Mouse (Mus musculus): ENCODE data around the gene Csrp3. TPM values are rescaled to one million over a fixed set of nuclear protein-coding genes. Genes with fewer than 3 reads are reported as not detected.

Csrp3 gene
- total RNA-seq, 4 experiments from 2014 or later = 0.44 to 0.80 TPM; not detected in 2

DNA sequence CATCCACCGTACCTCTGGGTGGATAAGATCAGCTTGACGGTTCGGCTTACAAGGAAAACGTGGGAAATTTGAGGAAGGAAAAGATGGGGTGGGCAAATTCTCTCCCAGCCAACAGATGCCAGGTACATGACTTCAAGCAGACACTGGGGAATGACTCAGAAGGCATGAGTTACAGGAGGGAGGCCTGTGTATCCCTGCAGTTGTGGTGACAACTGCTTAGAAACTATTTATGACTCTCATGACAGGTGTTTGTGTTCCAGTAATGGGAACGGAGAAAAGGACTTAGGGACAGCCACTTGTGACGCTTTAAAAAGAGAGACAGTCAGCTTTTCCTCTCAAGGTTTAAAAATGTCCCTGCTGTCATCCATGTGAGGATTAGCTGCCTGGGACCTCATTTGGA, 22.3 kb upstream of the Csrp3 start:
- no peak for DNase-seq (ENCODE audit: low spot score in 2 of 2)

DNA sequence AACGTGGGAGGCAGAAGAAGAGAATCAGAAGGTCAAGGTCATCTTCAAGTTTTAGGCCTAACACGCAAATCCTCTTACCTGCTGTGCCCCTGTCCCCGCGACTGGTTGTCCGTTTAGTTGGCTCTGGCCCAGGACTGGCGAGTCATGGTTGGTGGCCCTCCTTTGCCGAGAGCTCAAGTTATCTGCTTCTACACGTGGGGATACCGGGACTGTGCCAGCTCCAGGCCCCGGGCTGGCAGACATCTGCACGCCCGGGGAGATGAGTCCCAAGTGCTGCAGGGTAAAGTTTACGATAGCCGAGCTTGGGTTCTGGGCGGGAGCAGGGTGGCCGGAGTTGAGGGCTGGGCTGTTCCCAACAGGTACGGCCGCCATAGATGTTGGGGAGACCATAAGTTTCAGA, 19.7 kb upstream of the Csrp3 start:
- DNase-seq (ENCODE audit: low spot score in 2 of 2) = no peak

DNA sequence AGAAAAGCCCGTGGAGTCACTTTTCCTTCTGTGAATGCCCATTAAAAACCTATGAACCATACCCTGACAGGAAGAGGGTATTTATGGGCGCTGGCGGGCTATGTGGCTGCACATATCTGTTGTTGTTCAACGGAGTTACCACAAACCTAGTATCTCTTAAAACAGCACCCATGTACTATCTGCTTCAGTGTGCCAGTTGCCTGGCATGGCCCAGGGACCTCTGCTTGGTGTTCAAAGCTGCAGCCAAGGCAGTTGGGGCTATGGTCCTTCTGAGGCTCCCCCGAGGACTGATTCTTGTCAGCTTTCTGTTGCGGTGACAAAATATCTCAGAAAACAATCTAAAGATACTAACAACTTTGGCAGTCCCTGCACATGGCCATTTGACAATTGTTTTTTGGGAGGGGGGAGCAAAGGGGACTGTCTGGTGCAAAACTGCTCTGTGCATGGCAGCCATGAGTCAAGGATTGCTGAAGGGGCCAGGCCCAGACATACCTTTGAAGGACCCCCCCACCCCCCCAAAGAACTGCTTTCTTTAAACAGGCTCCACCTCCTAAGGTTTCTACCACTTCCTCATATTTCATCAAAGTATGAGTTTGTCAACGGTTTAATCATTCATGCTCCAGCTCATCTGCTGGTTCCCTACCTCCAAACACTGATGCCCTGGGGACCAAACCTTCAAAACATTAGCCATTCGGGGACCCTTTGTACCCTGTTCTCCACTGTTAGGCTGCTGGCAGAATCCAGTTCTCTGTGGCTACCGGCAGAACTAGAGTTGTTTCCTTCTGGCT, 17.0 kb upstream of the Csrp3 start:
- no peak for DNase-seq (ENCODE audit: low spot score in 2 of 2)

- DNase-seq (ENCODE audit: low spot score in 2 of 2) = no peak
Observed at GRCm38 (mm10) chr7:48864199-48864598, 16.4 kb upstream of the Csrp3 start.

DNA sequence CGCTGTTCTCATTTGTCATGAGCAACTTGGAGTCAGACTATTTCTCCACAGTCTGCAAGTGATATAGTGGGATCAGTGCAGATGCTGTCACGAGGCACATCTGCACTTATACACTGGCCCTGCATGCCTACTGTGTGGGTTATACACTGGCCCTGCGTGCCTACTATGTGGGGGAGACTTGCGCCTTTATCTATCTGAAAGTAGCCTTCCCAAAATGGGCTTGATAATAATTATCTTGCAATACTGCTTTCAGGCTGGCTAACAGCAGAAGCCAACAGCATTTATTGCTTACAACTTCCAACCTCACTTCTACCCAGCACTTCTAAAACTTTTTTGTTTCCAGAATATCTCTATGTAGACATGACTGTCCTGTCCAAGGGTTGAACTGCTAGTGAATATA, 14.0 kb upstream of the Csrp3 start:
- DNase-seq (ENCODE audit: low spot score in 2 of 2) = no peak

DNA sequence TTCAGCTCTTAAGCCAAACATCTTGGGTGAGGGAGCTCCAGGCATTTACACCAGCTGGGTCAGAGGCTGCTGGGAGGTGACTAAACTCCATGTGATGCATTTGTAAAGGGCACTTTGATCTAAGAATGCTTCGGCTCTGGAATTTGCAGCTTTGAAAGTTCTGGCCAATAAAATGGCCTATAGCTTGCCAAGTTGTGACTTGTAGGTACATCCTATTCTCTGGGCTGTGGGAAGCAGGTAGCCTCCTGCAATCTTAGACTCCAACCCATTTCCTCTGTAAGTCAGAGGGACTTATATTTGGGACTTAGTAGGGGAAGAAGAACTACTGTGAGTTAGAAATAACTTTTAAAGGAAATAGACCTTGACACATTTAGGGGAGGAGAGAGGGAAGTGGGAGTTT, 13.1 kb upstream of the Csrp3 start:
- DNase-seq (ENCODE audit: low spot score in 2 of 2) = no peak

DNA sequence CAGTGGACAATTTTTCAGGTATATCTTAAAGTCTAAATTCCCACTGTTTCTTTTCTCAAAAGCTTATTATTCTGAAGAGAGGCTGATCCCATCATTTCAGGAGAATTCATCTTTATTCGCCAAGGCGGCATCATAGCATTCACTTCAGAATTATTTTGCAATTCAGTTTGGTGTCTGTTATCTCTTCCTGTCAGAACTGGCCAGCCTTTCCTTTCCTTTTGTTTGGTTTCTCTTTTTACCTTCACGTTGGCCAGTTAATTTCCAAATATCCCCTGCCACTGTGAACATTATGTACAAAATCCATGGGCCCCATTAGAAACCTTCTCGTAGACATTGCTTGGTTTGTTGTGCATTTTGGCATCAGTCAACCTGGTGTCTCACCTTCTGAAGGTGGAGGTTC, 11.5 kb upstream of the Csrp3 start:
- no peak for DNase-seq (ENCODE audit: low spot score in 2 of 2)

DNA sequence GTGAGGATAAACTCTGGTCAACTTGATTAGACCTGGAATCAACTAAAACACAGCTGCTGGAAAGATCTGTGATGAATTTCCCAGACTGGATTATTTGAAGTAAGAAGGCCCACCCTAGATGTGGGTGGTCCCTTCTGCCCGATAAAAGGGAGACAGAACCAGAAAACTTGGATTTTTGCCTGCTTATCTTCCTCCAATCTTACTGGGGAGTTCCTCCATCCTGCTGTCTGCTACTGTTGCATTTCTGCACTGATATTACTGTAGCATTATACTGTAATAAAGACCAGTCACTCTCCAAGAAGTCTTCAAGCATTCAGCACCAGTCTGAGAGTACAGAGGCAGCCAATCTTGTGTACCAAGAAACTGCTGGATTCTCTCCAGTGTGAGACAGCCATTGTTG, 10.4 kb upstream of the Csrp3 start:
- no peak for DNase-seq (ENCODE audit: low spot score in 2 of 2)

- no peak for DNase-seq (ENCODE audit: low spot score in 2 of 2)
Observed at GRCm38 (mm10) chr7:48855461-48855860, 7.6 kb upstream of the Csrp3 start.

GRCm38 (mm10) chr7:48853496-48853895, 5.7 kb upstream of the Csrp3 start:
- DNase-seq (ENCODE audit: low spot score in 2 of 2) = no peak

- no peak for DNase-seq (ENCODE audit: low spot score in 2 of 2)
Observed at GRCm38 (mm10) chr7:48851529-48852104, 3.8 kb upstream of the Csrp3 start.

- DNase-seq (ENCODE audit: low spot score in 2 of 2) = no peak
Observed at GRCm38 (mm10) chr7:48846755-48847154, 1.1 kb downstream of the Csrp3 start.

DNA sequence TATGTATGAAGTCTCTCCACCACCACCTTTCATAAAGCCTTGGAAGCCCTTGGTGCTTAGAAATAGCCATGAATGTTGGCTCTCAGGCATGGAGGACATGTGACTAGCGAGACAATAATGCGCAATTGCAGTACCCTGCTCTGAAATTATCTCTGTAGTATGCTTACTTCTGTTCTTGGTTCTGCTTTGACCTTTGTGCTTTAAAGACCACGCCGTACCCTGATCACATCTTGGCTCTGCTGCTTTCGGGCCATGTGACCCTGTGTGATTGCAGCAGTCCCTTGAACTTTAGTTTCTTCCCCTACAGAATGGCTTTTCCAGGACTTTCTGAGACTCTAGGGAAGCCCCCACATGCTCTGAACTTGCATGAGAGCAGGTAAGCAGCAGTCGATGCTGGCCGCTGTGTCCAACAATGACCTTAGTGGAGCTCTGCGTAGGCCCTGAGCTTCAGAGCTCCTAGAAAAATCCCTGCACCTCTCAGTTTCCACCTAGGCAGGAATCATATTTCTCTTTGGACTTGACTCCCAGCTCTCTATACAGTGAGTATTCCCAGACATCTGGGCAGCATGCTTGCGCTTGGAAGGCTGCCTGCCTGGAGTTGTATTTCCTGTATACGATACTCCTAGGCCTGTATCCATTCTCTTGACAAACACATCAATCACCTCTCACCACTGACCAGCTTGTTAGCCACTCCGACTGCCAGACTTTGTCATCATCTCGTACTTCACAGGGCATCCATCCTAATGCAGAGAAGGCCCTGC, 2.4 kb downstream of the Csrp3 start:
- no peak for DNase-seq (ENCODE audit: low spot score in 2 of 2)

DNA sequence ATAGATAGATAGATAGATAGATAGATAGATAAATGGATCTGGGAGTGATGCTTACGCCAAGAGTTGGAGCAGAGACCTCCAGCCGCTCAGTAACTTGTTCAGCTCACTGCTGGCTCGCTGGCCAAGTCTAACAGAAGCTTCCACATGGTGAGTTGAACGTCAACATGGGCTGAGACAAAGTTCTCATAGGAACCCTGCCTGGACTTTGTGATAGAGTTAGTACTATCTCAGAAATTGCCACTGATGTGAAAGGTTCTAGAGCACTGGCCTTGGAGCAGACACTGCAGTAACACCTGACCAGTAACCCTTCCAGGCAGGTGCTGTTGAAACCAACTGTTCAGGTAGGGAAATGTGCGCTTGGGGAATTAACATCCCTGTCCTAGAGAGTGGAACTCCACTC, 4.3 kb downstream of the Csrp3 start:
- DNase-seq (ENCODE audit: low spot score in 2 of 2) = no peak

GRCm38 (mm10) chr7:48842353-48842752, 5.5 kb downstream of the Csrp3 start:
- no peak for DNase-seq (ENCODE audit: low spot score in 2 of 2)

GRCm38 (mm10) chr7:48841538-48841937, 6.3 kb downstream of the Csrp3 start:
- DNase-seq (ENCODE audit: low spot score in 2 of 2) = no peak

GRCm38 (mm10) chr7:48840545-48840944, 7.3 kb downstream of the Csrp3 start:
- DNase-seq (ENCODE audit: low spot score in 2 of 2) = no peak

DNA sequence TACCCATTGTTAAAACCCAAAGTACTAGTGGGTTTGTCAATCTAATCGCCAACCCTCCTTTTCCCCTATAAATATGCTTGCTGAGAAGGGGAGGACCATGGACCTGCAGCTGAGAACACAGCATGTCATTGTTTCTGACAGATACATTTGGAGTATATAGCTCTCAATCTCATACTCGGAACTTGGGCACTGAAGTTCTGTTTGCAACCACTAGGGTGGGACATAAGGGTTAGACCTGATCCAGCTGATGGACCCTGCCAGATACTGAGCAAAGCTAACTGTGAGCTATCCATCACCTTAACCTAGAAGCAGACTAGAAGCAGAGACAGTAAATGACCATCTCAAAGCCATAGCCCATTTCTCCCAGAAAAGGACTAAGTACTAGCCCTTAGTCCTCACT, 9.4 kb downstream of the Csrp3 start:
- DNase-seq (ENCODE audit: low spot score in 2 of 2) = no peak

GRCm38 (mm10) chr7:48836949-48837348, 10.9 kb downstream of the Csrp3 start:
- DNase-seq (ENCODE audit: low spot score in 2 of 2) = no peak

DNA sequence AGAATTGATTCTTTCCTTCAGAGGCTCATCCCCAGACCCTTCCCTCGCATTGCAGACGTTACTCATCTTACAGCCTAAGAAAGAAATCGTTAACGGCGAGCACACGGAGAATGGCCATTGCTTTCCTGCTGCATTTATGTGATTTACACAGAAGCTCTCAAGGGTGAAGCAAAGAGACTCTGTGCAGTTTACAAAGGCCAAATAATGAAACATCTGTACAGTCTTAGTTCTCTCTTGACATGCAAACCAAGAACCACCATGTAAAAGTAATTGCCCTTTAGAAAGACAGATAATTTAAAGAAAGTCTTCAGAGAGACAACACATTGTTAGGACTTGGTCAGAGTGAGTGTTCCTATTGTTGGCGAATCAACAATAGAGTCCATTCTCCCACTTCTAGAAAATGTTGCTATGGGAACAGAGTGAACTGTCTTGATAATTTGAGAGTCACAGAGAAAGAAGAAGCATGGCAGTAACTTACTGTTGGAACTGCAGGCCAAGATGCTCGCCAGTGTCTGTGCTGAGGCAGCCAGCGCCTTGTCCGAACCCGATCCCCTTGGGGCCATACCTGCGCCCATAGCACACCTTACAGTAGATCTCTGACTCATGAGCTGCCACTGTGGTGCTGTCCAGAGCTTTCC, 12.7 kb downstream of the Csrp3 start:
- DNase-seq (ENCODE audit: low spot score in 2 of 2) = no peak

- DNase-seq (ENCODE audit: low spot score in 2 of 2) = no peak
Observed at GRCm38 (mm10) chr7:48834371-48834970, 13.4 kb downstream of the Csrp3 start.

- no peak for DNase-seq (ENCODE audit: low spot score in 2 of 2)
Observed at GRCm38 (mm10) chr7:48832735-48833134, 15.1 kb downstream of the Csrp3 start.
